Mouse (Mus musculus) 416B (cell line): ENCODE data around the gene Cdh3.

Experiments used
- DNase-seq: peaks from one replicate; pipeline ENCODE4 v3.0.0; 2011; ENCODE audit warnings: low read depth

Gene Cdh3

GRCm38 (mm10) chr8:106606601-106607145, 96.0 kb downstream of the Cdh3 start:
- no peak for DNase-seq
